16 mouse cellular contexts compared by ENCODE assay signal in genomic region chrX:11254521-11255207, GRCm38 (mm10). TPM values are rescaled to one million over a fixed set of nuclear protein-coding genes. Genes with fewer than 3 reads are reported as not detected.
A peak's percentile ranks its signal among the peaks of the same experiment; 100 is the strongest.
DNase-seq lines count a peak whose midpoint lies in the region; ATAC-seq lines count a peak whose summit lies in the region.
"Had no signal": no experiment of that assay in that cellular context is flagged by ENCODE, and none has a peak within 500 bp of the region (broad histone marks: within the 10 kb centered on the region; RNA-seq: fewer than 3 reads in every experiment).

No protein-coding gene starts in this region.

- no peak overlapping the region for H3K4me2 ChIP-seq in heart, embryonic 13.5 days
- H3K4me2 ChIP-seq: heart, embryonic 11.5 days; liver, embryonic 11.5 days; midbrain, embryonic 13.5 days had no signal

- no peak for DNase-seq in heart, adult 18-20 months
- DNase-seq in 3T3-L1 (ENCODE audit: low read depth, low spot score), result peak; percentile 32
- peak; percentile 5 to 18 for DNase-seq in kidney, postnatal 36 days
- no peak for DNase-seq in layer of hippocampus, adult 8-10 months (ENCODE audit: low spot score in 2 of 2)
- DNase-seq in left cerebral cortex, adult 18-20 months (ENCODE audit: low spot score in 2 of 2), result no peak
- DNase-seq: cerebellum, postnatal 36 days had no signal

- peak overlapping the region; percentile 67 for H3K27ac ChIP-seq in heart, embryonic 13.5 days (replicated peaks)
- H3K27ac ChIP-seq: midbrain, embryonic 13.5 days had no signal

- H3K27me3 ChIP-seq in heart, embryonic 13.5 days (replicated peaks), result peaks cover 44% of the 10 kb centered on the region

- H3K36me3 ChIP-seq in heart, embryonic 13.5 days, result no peaks in the 10 kb centered on the region
- H3K36me3 ChIP-seq: midbrain, embryonic 13.5 days had no signal

- no peak overlapping the region for H3K9ac ChIP-seq in heart, embryonic 13.5 days
- H3K9ac ChIP-seq: midbrain, embryonic 13.5 days had no signal

- no peak overlapping the region for H3K4me3 ChIP-seq in heart, embryonic 13.5 days
- H3K4me3 ChIP-seq: midbrain, embryonic 13.5 days had no signal

- no peak for ATAC-seq in heart, embryonic 13.5 days (ENCODE audit: extremely low read depth, insufficient number of reproducible peaks, low FRiP score, low TSS enrichment)
- peak; percentile 83 for ATAC-seq in common myeloid progenitor, adult 5-6 weeks (replicated peaks; ENCODE audit: low read depth, poor library complexity, severe bottlenecking)
- ATAC-seq in cerebellum, adult (ENCODE audit: insufficient number of reproducible peaks, low FRiP score, low TSS enrichment), result no peak
- ATAC-seq: forebrain, embryonic 14.5 days; midbrain, embryonic 13.5 days had no signal

- peaks cover 3% of the 10 kb centered on the region; the same call in 1 of the 2 replicates for H3K4me1 ChIP-seq in heart, embryonic 13.5 days

- H3K9me3 ChIP-seq in heart, embryonic 13.5 days, result no peaks in the 10 kb centered on the region
- H3K9me3 ChIP-seq: midbrain, embryonic 13.5 days had no signal

- 35% methylated on average over 11 of the region's 11 CpGs for WGBS in heart, embryonic 13.5 days

RNA-seq across cellular contexts. Expression of gene H2al1a, which starts 44.4 kb away (rescaled TPM):
- not detected in 2 replicates for polyA plus RNA-seq in heart, embryonic 13.5 days (2015; fragmentation: Nextera tagmentation; extraction: Ambion mirVana)
- total RNA-seq in heart, adult 18-20 months (2021), result not detected
- total RNA-seq in common myeloid progenitor, adult 5-6 weeks (2017), result not detected in 2 replicates
- total RNA-seq in layer of hippocampus, adult 8-10 months (2022), result not detected
- not detected for total RNA-seq in left cerebral cortex, adult 18-20 months (2021)
- total RNA-seq: layer of hippocampus, postnatal 10 days; neutrophil, adult 5-6 weeks had no signal
- polyA plus RNA-seq: brain, embryonic 14.5 days; forebrain, embryonic 14.5 days; heart, embryonic 11.5 days; liver, embryonic 11.5 days; midbrain, embryonic 13.5 days had no signal

RNA-seq across cellular contexts. Expression of gene H2al1b, which starts 47.6 kb away (rescaled TPM):
- polyA plus RNA-seq in heart, embryonic 13.5 days (2015; fragmentation: Nextera tagmentation; extraction: Ambion mirVana), result not detected in 2 replicates
- not detected for total RNA-seq in heart, adult 18-20 months (2021)
- not detected in 2 replicates for total RNA-seq in common myeloid progenitor, adult 5-6 weeks (2017)
- not detected for total RNA-seq in layer of hippocampus, adult 8-10 months (2022)
- total RNA-seq in left cerebral cortex, adult 18-20 months (2021), result not detected
- total RNA-seq: layer of hippocampus, postnatal 10 days; neutrophil, adult 5-6 weeks had no signal
- polyA plus RNA-seq: brain, embryonic 14.5 days; forebrain, embryonic 14.5 days; heart, embryonic 11.5 days; liver, embryonic 11.5 days; midbrain, embryonic 13.5 days had no signal

RNA-seq across cellular contexts. Expression of gene H2al1c, which starts 50.8 kb away (rescaled TPM):
- polyA plus RNA-seq in heart, embryonic 13.5 days (2015; fragmentation: Nextera tagmentation; extraction: Ambion mirVana), result not detected in 2 replicates
- not detected for total RNA-seq in heart, adult 18-20 months (2021)
- total RNA-seq in common myeloid progenitor, adult 5-6 weeks (2017), result not detected in 2 replicates
- total RNA-seq in layer of hippocampus, adult 8-10 months (2022), result not detected
- not detected for total RNA-seq in left cerebral cortex, adult 18-20 months (2021)
- total RNA-seq: layer of hippocampus, postnatal 10 days; neutrophil, adult 5-6 weeks had no signal
- polyA plus RNA-seq: brain, embryonic 14.5 days; forebrain, embryonic 14.5 days; heart, embryonic 11.5 days; liver, embryonic 11.5 days; midbrain, embryonic 13.5 days had no signal

RNA-seq across cellular contexts. Expression of gene H2al1d, which starts 54.0 kb away (rescaled TPM):
- polyA plus RNA-seq in heart, embryonic 13.5 days (2015; fragmentation: Nextera tagmentation; extraction: Ambion mirVana), result not detected in 2 replicates
- total RNA-seq in heart, adult 18-20 months (2021), result not detected
- not detected in 2 replicates for total RNA-seq in common myeloid progenitor, adult 5-6 weeks (2017)
- total RNA-seq in layer of hippocampus, adult 8-10 months (2022), result not detected
- not detected for total RNA-seq in left cerebral cortex, adult 18-20 months (2021)
- total RNA-seq: layer of hippocampus, postnatal 10 days; neutrophil, adult 5-6 weeks had no signal
- polyA plus RNA-seq: brain, embryonic 14.5 days; forebrain, embryonic 14.5 days; heart, embryonic 11.5 days; liver, embryonic 11.5 days; midbrain, embryonic 13.5 days had no signal

RNA-seq across cellular contexts. Expression of gene H2al1e, which starts 57.1 kb away (rescaled TPM):
- polyA plus RNA-seq in heart, embryonic 13.5 days (2015; fragmentation: Nextera tagmentation; extraction: Ambion mirVana), result not detected in 2 replicates
- not detected for total RNA-seq in heart, adult 18-20 months (2021)
- not detected in 2 replicates for total RNA-seq in common myeloid progenitor, adult 5-6 weeks (2017)
- not detected for total RNA-seq in layer of hippocampus, adult 8-10 months (2022)
- not detected for total RNA-seq in left cerebral cortex, adult 18-20 months (2021)
- total RNA-seq: layer of hippocampus, postnatal 10 days; neutrophil, adult 5-6 weeks had no signal
- polyA plus RNA-seq: brain, embryonic 14.5 days; forebrain, embryonic 14.5 days; heart, embryonic 11.5 days; liver, embryonic 11.5 days; midbrain, embryonic 13.5 days had no signal

Comparison
In these comparisons a context has a peak if more than half of its experiments do, and no peak if none do; other contexts are left out.
1. DNase-seq: peak in 3T3-L1 (single experiment) and kidney, postnatal 36 days (2 of 2); none in heart, adult 18-20 months (0 of 2), layer of hippocampus, adult 8-10 months (0 of 2) and left cerebral cortex, adult 18-20 months (0 of 2).